Mouse (Mus musculus) left cerebral cortex, postnatal 25 days (tissue): ENCODE results near the gene Nup214. TPM values are rescaled to one million over a fixed set of nuclear protein-coding genes. Genes with fewer than 3 reads are reported as not detected.
A peak's percentile ranks its signal among the peaks of the same experiment; 100 is the strongest.

Experiments
- DNase-seq, 2 experiments: peaks; one replicate each; pipeline ENCODE4 v3.0.0; 2022; ENCODE audit warnings: low spot score in 2 of 2, mixed read lengths in 1 of 2
- intact Hi-C: fragments of 180-260 bp; cut with DNase I; formaldehyde crosslinking; loops from one replicate; pipeline ENCODE4 v1.15.1; 2025
- microRNA-seq, 2 experiments: library from miRNA; unstranded; fragments of <30 nt; microRNA quantifications; one replicate each; pipeline ENCODE4 v1.2.0; 2022
- total RNA-seq, 2 experiments: library from RNA; stranded (reverse); gene quantifications; 2 replicates each; pipeline ENCODE4 v1.2.3; 2021

Nup214 gene
- total RNA-seq, 2 experiments from 2014 or later: 47.7 to 61.0 TPM

DNA sequence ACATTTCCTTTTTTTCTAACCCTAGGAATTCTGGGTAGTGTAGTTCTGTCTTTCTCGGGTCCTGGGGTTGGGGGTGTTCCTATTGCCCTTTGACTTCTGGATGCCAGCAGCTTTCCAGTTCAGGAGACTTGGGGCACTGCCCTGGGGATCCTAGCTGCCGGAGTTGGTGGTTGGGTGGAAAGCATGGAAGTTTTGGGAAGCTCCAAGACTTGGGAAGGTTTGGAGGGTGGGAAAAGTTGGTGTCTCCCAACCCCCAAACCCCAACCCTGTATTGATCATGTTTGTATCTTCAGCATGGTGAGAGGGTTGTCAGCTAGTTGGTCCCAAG is 110.6 kb downstream of the Nup214 start:
- DNase-seq: no peak
- intact Hi-C loops: loop anchor here (5.0 kb wide), 1 partner anchor 47 kb away; no protein-coding TSS in a partner anchor

DNA sequence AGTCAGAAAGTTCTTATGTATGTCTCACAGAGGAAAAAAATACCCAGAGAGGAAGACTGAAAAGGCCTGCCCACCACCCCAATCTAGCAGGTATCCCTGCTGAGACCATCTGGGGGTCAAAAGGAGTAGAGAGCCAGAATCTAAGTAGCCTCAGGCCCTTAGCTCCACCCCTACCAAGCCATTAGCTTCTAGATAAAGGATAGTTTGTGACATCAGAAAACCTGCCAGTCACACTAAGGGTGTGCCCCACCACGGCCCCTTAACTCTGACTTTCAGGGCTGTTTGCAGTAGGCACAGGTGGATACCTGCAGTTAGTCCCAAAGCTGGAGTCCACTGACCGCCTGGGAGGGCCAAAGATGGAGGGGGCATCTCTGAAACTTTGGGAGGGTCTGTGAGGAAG is 111.0 kb downstream of the Nup214 start:
- intact Hi-C loops: no loop called here
- no peak for DNase-seq

DNA sequence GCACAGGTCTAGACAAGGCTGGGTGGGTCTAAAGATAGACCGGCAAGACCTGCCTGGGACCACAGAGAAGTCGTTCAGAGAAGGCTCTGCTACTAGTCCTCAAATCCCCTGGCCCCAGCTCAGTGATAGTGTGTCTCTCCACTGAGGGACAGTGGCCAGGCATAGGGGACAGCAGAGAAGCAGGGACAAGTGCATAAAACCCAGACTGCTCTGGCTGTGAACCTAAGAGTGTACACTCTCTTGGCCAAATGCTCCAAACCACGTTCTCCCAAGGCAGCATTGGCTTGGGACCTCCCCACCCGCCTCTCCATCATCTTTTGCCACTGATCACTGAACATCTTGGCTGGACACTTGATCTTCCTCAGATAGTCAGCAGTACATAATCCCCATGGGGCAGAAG is 113.4 kb downstream of the Nup214 start:
- intact Hi-C loops: no loop called here
- DNase-seq: no peak

DNA sequence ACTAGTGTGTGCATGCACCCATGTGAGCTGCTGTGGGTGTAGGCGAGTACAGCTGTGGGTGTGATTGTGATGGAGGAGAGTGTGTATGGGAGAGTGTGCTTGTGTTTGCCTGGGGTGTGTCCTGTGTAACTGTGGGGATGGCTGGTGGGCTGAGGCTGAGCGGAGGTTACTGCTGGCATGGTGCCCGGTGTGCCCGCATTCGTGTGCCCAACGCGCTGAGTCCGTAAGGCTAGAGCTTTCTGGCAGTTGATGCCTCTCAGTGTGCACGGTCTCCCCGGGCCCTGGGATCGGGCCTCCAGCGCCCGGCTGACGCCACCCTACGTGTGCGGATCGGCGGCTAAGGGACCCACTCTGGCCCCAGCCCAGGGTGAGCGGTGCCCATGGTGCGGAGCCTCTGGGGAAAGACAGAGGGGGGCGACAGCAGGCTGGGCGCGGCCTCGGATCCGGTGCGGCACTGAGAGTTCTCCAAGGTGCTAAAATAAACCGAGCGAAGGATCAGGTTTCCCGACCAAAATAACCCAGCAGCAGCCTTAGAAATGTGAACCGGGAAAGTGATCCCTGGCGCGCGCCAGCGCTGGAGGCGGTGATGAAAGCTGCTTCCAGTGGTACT is 114.2 kb downstream of the Nup214 start:
- intact Hi-C loops: no loop called here
- DNase-seq: peak; percentile 73 to 81

DNA sequence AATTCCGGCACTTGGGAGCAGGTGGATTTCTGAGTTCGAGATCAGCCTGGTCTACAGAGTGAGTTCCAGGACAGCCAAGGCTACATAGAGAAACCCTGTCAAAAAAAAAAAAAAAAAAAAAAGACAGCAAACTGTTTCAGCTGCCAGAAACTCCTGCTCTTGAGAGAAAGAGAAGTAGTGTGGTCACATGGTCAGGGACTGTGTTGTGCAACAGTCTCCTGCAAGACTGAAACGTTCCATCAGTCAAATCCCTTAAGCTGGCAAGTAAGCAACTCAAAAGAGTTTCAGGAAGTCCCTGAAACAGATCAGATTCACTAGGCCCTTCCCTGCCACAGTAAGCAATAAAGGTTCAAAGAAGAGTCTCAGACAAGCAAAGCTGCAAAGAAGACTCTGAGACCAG is 115.4 kb downstream of the Nup214 start:
- intact Hi-C loops: no loop called here
- no peak for DNase-seq

DNA sequence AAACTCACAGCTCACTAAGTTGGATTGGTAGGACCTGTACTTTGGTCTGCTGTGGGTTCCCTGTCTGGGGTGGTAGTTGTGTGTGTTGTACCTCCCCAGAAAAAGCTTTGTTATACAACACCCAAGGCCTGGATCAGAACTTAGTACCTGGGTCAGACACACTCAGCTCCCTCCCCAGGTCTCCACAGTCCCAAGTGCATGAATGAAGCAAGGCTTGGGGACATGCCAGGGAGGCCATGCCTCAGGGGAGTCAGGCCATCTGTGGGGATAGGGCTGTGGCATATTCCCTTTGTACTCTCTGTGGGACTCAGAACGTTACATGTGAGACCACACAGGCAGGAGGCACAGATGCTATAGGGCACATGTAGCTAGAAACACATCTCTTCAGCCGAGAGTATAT is 115.9 kb downstream of the Nup214 start:
- intact Hi-C loops: no loop called here
- DNase-seq: no peak

DNA sequence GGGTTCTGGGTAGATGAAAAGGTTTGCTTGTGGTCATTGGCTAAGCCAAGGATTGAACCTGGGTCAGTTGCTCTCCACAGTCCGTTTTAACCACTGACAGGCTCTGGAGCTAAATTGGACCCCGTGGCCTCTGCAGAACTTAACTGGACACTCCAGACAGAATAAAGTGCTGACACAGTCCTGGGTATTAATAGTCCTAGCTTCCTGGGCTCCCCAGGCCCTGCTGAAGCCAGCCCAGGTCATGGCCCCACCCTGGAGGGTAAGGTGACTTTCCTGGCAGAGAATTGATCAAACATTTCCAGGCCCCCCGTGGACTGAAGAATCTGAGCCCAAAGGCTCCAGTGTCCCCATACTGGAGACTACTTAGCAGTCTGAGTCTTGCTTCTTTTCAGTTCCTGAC is 117.7 kb downstream of the Nup214 start:
- intact Hi-C loops: no loop called here
- no peak for DNase-seq

DNA sequence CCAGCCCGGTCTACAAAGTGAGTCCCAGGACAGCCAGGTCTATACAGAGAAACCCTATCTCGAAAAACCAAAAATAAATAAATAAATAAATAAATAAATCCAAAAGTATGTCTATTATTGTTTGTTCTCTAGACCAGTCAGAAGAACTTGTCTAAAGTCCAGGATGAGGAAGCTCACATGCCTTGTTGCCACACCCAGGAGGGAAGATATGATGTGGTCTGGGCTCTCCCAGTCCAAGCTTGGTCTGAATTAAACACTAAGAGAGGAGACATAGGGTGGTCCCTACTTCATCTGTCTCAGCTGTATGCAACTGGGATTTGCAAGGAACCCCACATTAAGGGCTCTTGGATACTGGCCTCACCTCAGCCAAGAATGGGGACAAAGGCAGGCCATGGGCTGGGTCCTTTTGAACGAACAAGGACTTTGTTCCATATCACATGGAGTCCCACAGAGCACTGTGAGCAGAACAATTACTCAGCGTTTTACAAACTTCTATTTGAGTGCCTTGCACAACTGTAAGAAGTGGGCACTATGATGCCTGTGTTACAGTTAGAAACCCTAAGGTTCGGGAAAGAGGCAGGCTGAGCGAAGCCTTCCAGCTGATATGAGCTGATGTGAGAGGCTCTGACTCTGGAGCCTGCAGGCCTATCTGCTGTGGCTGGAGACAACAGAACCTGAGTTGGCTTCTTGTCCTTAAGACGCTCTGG is 119.9 kb downstream of the Nup214 start:
- DNase-seq: no peak
- intact Hi-C loops: no loop called here

DNA sequence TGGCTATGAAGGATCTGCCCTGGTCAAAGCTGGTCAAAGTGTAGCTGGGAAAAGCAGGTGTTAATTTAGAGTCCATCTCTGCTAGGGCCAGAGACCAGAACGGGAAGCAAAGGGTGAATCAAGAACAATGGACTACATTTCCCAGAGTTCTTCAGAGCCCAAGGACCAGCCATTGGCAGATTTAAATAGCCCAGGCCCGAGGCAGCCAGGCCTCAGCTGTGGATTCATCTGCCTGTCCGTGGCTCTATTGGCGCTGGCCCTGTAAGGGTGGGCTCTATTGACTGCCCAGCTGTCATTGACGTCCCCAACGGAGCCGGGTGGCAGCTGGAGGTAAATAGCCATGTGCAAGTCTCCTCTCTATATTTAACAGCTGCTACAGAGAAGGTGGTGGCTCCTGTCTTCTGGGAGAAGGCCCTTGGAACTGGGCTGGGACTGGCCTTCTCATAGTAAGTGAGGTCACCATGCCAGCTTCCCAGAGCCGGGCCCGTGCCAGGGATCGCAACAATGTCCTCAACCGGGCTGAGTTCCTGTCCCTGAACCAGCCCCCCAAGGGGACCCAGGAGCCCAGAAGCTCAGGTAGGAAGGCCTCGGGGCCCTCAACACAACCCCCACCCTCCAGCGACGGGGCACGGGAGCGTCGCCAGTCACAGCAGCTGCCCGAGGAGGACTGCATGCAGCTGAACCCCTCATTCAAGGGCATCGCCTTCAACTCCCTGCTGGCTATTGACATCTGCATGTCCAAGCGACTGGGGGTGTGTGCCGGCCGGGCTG is 121.3 kb downstream of the Nup214 start, which contains the start of gene Plpp7:
TSS of gene Plpp7 (plus strand) at position 178 of the 771 bp plus-strand sequence.
- intact Hi-C loops: no loop called here
- peak; percentile 87 to 92 for DNase-seq

DNA sequence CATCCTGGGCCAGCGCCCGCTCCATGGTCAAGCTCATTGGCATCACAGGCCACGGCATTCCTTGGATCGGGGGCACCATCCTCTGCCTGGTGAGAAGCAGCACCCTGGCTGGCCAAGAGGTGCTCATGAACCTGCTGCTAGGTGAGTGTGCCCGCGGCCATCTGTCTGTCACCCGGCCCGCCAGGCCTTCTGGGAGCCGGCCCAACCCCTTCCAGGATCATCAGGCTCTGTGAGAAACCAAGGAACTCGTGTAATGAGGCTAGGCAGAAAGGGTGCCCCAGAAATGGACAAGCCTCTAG is 121.8 kb downstream of the Nup214 start:
- intact Hi-C loops: no loop called here
- no peak for DNase-seq

DNA sequence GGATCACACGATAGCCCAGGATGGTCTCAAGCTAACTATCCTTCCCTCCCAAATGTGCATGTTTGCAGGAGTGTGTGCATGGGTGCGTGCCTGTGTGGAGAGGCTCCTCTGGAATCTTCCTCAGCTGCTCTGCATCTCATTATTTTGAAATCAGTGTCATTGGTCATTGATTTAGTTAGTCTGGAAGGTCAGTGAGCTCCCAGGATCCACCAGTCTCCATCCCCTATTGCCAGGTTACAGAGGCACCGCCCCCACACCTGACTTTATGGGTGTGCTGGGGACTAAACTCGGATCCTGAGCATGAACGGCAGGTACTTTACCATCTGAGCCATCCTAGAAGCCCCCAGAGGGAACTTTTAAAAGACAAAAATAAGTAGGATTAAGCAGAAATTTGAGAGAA is 128.7 kb downstream of the Nup214 start:
- DNase-seq: no peak
- intact Hi-C loops: no loop called here

DNA sequence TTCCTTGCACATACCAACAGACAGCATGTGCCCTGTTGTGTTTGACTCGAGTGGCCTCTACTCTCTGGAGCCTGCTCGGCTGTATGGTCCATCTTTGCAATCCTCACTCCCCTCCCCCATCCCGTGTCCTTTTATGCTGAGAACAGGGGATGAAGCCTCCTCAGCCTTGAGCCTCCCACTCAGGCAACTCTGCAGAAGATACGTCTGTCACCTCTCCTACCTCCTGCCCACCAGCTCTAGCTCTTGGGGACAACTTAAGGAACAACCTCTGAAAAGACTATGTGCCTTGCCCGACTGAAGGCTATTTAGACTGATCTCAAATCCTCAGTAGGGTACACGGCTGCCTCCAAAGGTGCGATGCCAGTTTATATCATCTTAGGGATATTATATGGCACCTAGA is 129.3 kb downstream of the Nup214 start:
- intact Hi-C loops: no loop called here
- peak in 1 of 2 experiments; percentile 76 for DNase-seq

Small RNAs within 50 kb of the gene (microRNA-seq; reads per million reads assigned to microRNA genes)
- 2.0 to 3.4 reads per million in 2 experiments for gene Mir7674

Other genes with a start within 250 kb of the Nup214 start
- gene Qrfp, start 163.9 kb upstream of the Nup214 start, total RNA-seq: not detected
- 10 to 100 TPM in 1 of 2 experiments, 1 to 10 TPM in 1; 9.1 to 10.4 TPM for gene Fibcd1, start 128.4 kb upstream of the Nup214 start, total RNA-seq
- 1 to 10 TPM; 7.6 to 8.7 TPM for gene Lamc3, start 87.1 kb upstream of the Nup214 start, total RNA-seq
- gene Aif1l, start 24.3 kb upstream of the Nup214 start, total RNA-seq: 1 to 10 TPM; 2.6 to 2.9 TPM
- 1 to 10 TPM; 4.2 to 6.6 TPM for gene Fam78a, start 110.4 kb downstream of the Nup214 start, total RNA-seq
- gene Plpp7, start 121.1 kb downstream of the Nup214 start, total RNA-seq: 10 to 100 TPM; 27.6 to 28.0 TPM
- 100 to 1,000 TPM; 240 TPM for gene Prrc2b, start 176.6 kb downstream of the Nup214 start, total RNA-seq